Mouse (Mus musculus): ENCODE results near the gene Gm29797. TPM values are rescaled to one million over a fixed set of nuclear protein-coding genes. Genes with fewer than 3 reads are reported as not detected.

The Gm29797 gene
- total and polyA plus RNA-seq, 3 experiments, result 0.34 TPM; not detected in 2

DNA sequence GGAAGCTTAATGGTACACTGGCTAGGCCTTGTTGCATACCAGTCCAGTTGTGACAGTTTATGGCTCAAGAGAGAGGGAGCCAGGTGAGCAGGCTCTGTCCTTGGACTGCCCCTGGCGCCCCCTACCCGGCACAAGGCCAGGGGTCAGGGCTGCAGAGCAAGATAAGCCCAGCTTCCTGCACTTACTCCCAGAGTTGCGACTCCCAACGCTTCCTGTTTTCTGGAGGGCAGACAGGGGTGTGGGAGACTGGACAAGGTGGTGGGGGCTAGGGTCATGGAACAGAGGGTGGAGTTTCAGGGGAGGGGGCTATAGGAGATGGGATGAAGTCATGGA is 6.4 kb downstream of the Gm29797 start:
- peaks cover 5 to 13% of the 10 kb centered on the region in 2 experiments for H3K36me3 ChIP-seq (replicated peaks in 1 of 2; ENCODE audit: control insufficient read depth in 1 of 2, insufficient read depth in 1 of 2, low read length in 1 of 2)
- peaks cover 6 to 28% of the 10 kb centered on the region in 2 experiments; a peak in 3 of 4 replicates for H3K4me1 ChIP-seq (ENCODE audit: control insufficient read depth in 1 of 2, insufficient read depth in 2 of 2)
- no peak overlapping the region for H3K27ac ChIP-seq (ENCODE audit: insufficient read depth, low read depth)
- H3K4me3 ChIP-seq (replicated peaks in 1 of 3; ENCODE audit: low read depth in 2 of 3, low read length in 2 of 3, poor library complexity in 1 of 3), result no peak overlapping the region
- no peak for DNase-seq (ENCODE audit: extremely low read depth)
- H3K4me2 ChIP-seq (ENCODE audit: insufficient read depth, low read depth, poor library complexity, severe bottlenecking), result no peak overlapping the region
- no peak overlapping the region for H3K9ac ChIP-seq (ENCODE audit: insufficient read depth, low read depth)
- no peaks in the 10 kb centered on the region for H3K27me3 ChIP-seq (replicated peaks)
- dilution Hi-C loops (cut with MboI; ENCODE audit: extremely low pct_ligation_motif_present, extremely low pct_unique_long_range_greater_than_20kb, low sequenced_read_pairs), result no loop called here
- in situ Hi-C loops (cut with MboI; ENCODE audit: low pct_ligation_motif_present, low pct_unique_long_range_greater_than_20kb, low sequenced_read_pairs), result no loop called here
- no peaks in the 10 kb centered on the region for H3K79me2 ChIP-seq (replicated peaks; ENCODE audit: control insufficient read depth, extremely low read depth, insufficient read depth, poor library complexity, severe bottlenecking)
- TF ChIP-seq BHLHE40 (IDR thresholded peaks at IDR 0.05; ENCODE audit: low read depth, low read length) (no peak), ZC3H11A (IDR thresholded peaks at IDR 0.05; ENCODE audit: low read depth, low read length) (no peak), NRF1 (IDR thresholded peaks at IDR 0.05; ENCODE audit: low read depth, low read length) (no peak), USF2 (conservative IDR thresholded peaks at IDR 0.05; ENCODE audit: low read depth, low read length) (no peak), CTCF (conservative IDR thresholded peaks at IDR 0.05 in 1 of 2, IDR thresholded peaks at IDR 0.05 in 1 of 2; ENCODE audit: low read depth in 2 of 2, low read length in 2 of 2) (no peak), MAX (IDR thresholded peaks at IDR 0.05; ENCODE audit: low read length) (no peak), MYC (IDR thresholded peaks at IDR 0.05; ENCODE audit: low read depth, low read length) (no peak), HCFC1 (IDR thresholded peaks at IDR 0.05; ENCODE audit: low read depth, low read length) (no peak), POLR2AphosphoS2 (IDR thresholded peaks at IDR 0.05; ENCODE audit: low read depth, low read length) (no peak)
- H3K9me3 ChIP-seq (replicated peaks; ENCODE audit: low read length), result no peaks in the 10 kb centered on the region

DNA sequence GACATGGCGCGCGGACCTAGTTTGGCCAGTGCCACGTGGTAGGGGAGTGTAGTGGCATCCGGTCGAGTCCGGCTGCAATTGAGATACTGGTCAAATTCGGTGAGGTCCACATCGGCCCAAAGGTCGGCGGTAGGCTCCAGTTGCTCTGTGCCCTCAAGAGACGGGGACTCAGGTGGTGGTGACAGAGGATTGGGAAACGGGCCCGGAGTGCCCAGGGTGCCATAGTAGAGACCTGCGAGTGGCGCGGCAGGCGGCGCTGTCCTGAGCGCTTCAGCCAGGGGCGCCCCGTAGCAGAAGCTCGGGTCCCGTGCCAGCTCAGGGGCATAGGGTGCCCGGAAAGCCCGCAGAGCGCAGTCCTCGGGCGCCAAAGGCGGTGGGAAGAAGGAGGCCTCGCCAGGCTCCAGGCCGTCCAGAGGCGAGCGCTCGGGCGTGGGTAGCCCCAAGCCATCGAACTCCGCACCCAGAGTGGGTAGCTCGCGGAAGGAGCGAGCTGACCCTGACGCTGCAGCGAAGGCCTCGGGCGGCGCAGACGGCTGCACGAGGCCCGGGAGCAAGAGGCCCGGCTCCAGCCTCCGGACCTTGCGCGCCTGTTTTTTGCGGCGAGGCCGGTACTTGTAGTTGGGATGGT is 13.6 kb downstream of the Gm29797 start:
- Histone ChIP-seq H3K36me3 (replicated peaks in 1 of 2; ENCODE audit: control insufficient read depth in 1 of 2, insufficient read depth in 1 of 2, low read length in 1 of 2) (no peaks in the 10 kb centered on the region), H3K27me3 (replicated peaks) (peaks cover 9% of the 10 kb centered on the region), H3K9ac (ENCODE audit: insufficient read depth, low read depth) (no peak overlapping the region), H3K4me3 (replicated peaks in 1 of 3; ENCODE audit: low read depth in 2 of 3, low read length in 2 of 3, poor library complexity in 1 of 3) (no peak overlapping the region), H3K79me2 (replicated peaks; ENCODE audit: control insufficient read depth, extremely low read depth, insufficient read depth, poor library complexity, severe bottlenecking) (no peaks in the 10 kb centered on the region), H3K9me3 (replicated peaks; ENCODE audit: low read length) (peaks cover 7% of the 10 kb centered on the region), H3K27ac (ENCODE audit: insufficient read depth, low read depth) (no peak overlapping the region), H3K4me1 (ENCODE audit: control insufficient read depth in 1 of 2, insufficient read depth in 2 of 2) (peaks cover 0 to under 1% of the 10 kb centered on the region in 2 experiments; a peak in 1 of 4 replicates), H3K4me2 (ENCODE audit: insufficient read depth, low read depth, poor library complexity, severe bottlenecking) (no peak overlapping the region)
- no peak for DNase-seq (ENCODE audit: extremely low read depth)
- in situ Hi-C loops (cut with MboI; ENCODE audit: low pct_ligation_motif_present, low pct_unique_long_range_greater_than_20kb, low sequenced_read_pairs) (no loop called here), dilution Hi-C loops (cut with MboI; ENCODE audit: extremely low pct_ligation_motif_present, extremely low pct_unique_long_range_greater_than_20kb, low sequenced_read_pairs) (no loop called here)
- TF ChIP-seq ZNF384 (IDR thresholded peaks at IDR 0.05; ENCODE audit: low read depth, low read length) (no peak), USF1 (IDR thresholded peaks at IDR 0.05; ENCODE audit: low read depth, low read length) (no peak), RCOR1 (conservative IDR thresholded peaks at IDR 0.05; ENCODE audit: low read depth, low read length) (no peak), MAX (IDR thresholded peaks at IDR 0.05; ENCODE audit: low read length) (no peak), ZMIZ1 (IDR thresholded peaks at IDR 0.05; ENCODE audit: low read depth, low read length) (no peak), TCF12 (IDR thresholded peaks at IDR 0.05; ENCODE audit: low read depth, low read length) (no peak), MYC (IDR thresholded peaks at IDR 0.05; ENCODE audit: low read depth, low read length) (no peak), KAT2A (IDR thresholded peaks at IDR 0.05; ENCODE audit: insufficient replicate concordance, low read length) (no peak), USF2 (conservative IDR thresholded peaks at IDR 0.05; ENCODE audit: low read depth, low read length) (no peak), ETS1 (conservative IDR thresholded peaks at IDR 0.05; ENCODE audit: low read depth, low read length) (no peak), CHD2 (IDR thresholded peaks at IDR 0.05; ENCODE audit: low read length) (no peak), ELF1 (IDR thresholded peaks at IDR 0.05; ENCODE audit: low read depth, low read length) (no peak), NRF1 (IDR thresholded peaks at IDR 0.05; ENCODE audit: low read depth, low read length) (no peak), IRF4 (IDR thresholded peaks at IDR 0.05; ENCODE audit: low read depth, low read length) (no peak), MAZ (IDR thresholded peaks at IDR 0.05; ENCODE audit: low read depth, low read length) (no peak), E2F4 (IDR thresholded peaks at IDR 0.05; ENCODE audit: insufficient replicate concordance, low read depth, low read length) (no peak)
